Mouse (Mus musculus) CH12.LX (cell line): Measurements from ENCODE around the gene Tmem167. TPM values are rescaled to one million over a fixed set of nuclear protein-coding genes. Genes with fewer than 3 reads are reported as not detected.

ENCODE experiments used
- DNase-seq: peaks from one replicate; pipeline ENCODE4 v3.0.0-alpha.2; 2013; ENCODE audit errors: extremely low read depth
- H3K27ac ChIP-seq: 2 replicates; pipeline ENCODE4 v1.5.1; 2012; ENCODE audit warnings: low read depth, mild to moderate bottlenecking, control low read depth, moderate library complexity; ENCODE audit not compliant: insufficient read depth
- H3K27me3 ChIP-seq: replicated peaks from 2 replicates; pipeline ENCODE3; 2012; ENCODE audit warnings: inconsistent platforms
- H3K36me3 ChIP-seq, 2 experiments: replicated peaks in 1 of 2; 2 replicates each; pipeline versions ENCODE3 to v1.6.1; 2012; ENCODE audit warnings: inconsistent platforms in 1 of 2, low read length in 1 of 2, mild to moderate bottlenecking in 1 of 2, mixed read lengths in 1 of 2, moderate library complexity in 1 of 2; ENCODE audit not compliant: control insufficient read depth in 1 of 2, insufficient read depth in 1 of 2
- H3K4me1 ChIP-seq, 2 experiments: 2 replicates each; pipeline ENCODE4 v1.6.1; 2012; ENCODE audit warnings: inconsistent platforms in 1 of 2, moderate library complexity in 1 of 2; ENCODE audit not compliant: insufficient read depth in 2 of 2, control insufficient read depth in 1 of 2
- H3K4me2 ChIP-seq: 2 replicates; pipeline ENCODE4 v1.6.1; 2012; ENCODE audit warnings: low read depth, mild to moderate bottlenecking, control low read depth; ENCODE audit not compliant: poor library complexity, insufficient read depth, severe bottlenecking
- H3K4me3 ChIP-seq, 3 experiments: fragments of 150-350 bp in 1 of 3; sonication (generic) in 1 of 3; replicated peaks in 1 of 3; 2 replicates each; pipeline versions ENCODE3 to v1.5.1; 2011 to 2012; ENCODE audit warnings: low read depth in 2 of 3, low read length in 2 of 3, mild to moderate bottlenecking in 2 of 3, moderate library complexity in 2 of 3, control low read depth in 1 of 3, improper control_type of control experiment in 1 of 3, inconsistent platforms in 1 of 3, mixed read lengths in 1 of 3; ENCODE audit not compliant: poor library complexity in 1 of 3
- H3K79me2 ChIP-seq: replicated peaks from 2 replicates; pipeline ENCODE4 v1.6.1; 2012; ENCODE audit warnings: mild to moderate bottlenecking, moderate library complexity; ENCODE audit not compliant: control insufficient read depth, poor library complexity, insufficient read depth, severe bottlenecking; ENCODE audit errors: extremely low read depth
- H3K9ac ChIP-seq: 2 replicates; pipeline ENCODE4 v1.6.1; 2012; ENCODE audit warnings: low read depth, mild to moderate bottlenecking, control low read depth, moderate library complexity; ENCODE audit not compliant: insufficient read depth
- H3K9me3 ChIP-seq: replicated peaks from 2 replicates; pipeline ENCODE3; 2012; ENCODE audit warnings: low read length, inconsistent platforms, mixed read lengths
- CHD1 ChIP-seq: IDR thresholded peaks from 2 replicates; pipeline ENCODE4 v1.6.1; 2012; ENCODE audit warnings: low read depth, low read length, improper control_type of control experiment, inconsistent platforms
- CHD2 ChIP-seq: IDR thresholded peaks from 2 replicates; pipeline ENCODE4 v1.6.1; 2011; ENCODE audit warnings: low read length, improper control_type of control experiment
- CTCF ChIP-seq, 2 experiments: IDR thresholded peaks in 1 of 2; conservative IDR thresholded peaks in 1 of 2; 2 replicates each; pipeline ENCODE4 v1.5.1; 2011 to 2012; ENCODE audit warnings: low read depth in 2 of 2, low read length in 2 of 2, improper control_type of control experiment in 1 of 2, inconsistent platforms in 1 of 2, mild to moderate bottlenecking in 1 of 2, moderate library complexity in 1 of 2
- ETS1 ChIP-seq: conservative IDR thresholded peaks from 2 replicates; pipeline ENCODE4 v1.6.1; 2012; ENCODE audit warnings: low read depth, mild to moderate bottlenecking, inconsistent platforms, low read length, improper control_type of control experiment, moderate library complexity
- GABPA ChIP-seq: IDR thresholded peaks from 2 replicates; pipeline ENCODE4 v1.6.1; 2012; ENCODE audit warnings: low read depth, low read length, improper control_type of control experiment, inconsistent platforms; ENCODE audit not compliant: insufficient replicate concordance
- IRF4 ChIP-seq: IDR thresholded peaks from 2 replicates; pipeline ENCODE4 v1.6.1; 2014; ENCODE audit warnings: low read depth, mild to moderate bottlenecking, inconsistent platforms, low read length, improper control_type of control experiment
- JUN ChIP-seq: IDR thresholded peaks from 2 replicates; pipeline ENCODE4 v1.6.1; 2011; ENCODE audit warnings: low read depth, mild to moderate bottlenecking, low read length, improper control_type of control experiment, moderate library complexity; ENCODE audit not compliant: insufficient read depth
- JUND ChIP-seq: conservative IDR thresholded peaks from 2 replicates; pipeline ENCODE4 v1.6.1; 2011; ENCODE audit warnings: low read depth, low read length, improper control_type of control experiment
- KAT2A ChIP-seq: IDR thresholded peaks from 2 replicates; pipeline ENCODE4 v1.6.1; 2012; ENCODE audit warnings: low read length, improper control_type of control experiment, inconsistent platforms; ENCODE audit not compliant: insufficient replicate concordance
- MAFK ChIP-seq: IDR thresholded peaks from 2 replicates; pipeline ENCODE4 v1.6.1; 2011; ENCODE audit warnings: low read length, improper control_type of control experiment; ENCODE audit not compliant: insufficient replicate concordance
- MAX ChIP-seq: IDR thresholded peaks from 2 replicates; pipeline ENCODE4 v1.6.1; 2011; ENCODE audit warnings: low read length, improper control_type of control experiment
- NELFE ChIP-seq: IDR thresholded peaks from 2 replicates; pipeline ENCODE4 v1.6.1; 2011; ENCODE audit warnings: low read depth, low read length, improper control_type of control experiment
- NRF1 ChIP-seq: IDR thresholded peaks from 2 replicates; pipeline ENCODE4 v1.6.1; 2014; ENCODE audit warnings: low read depth, mild to moderate bottlenecking, inconsistent platforms, low read length, improper control_type of control experiment, moderate library complexity
- POLR2A ChIP-seq: IDR thresholded peaks from 2 replicates; pipeline ENCODE4 v1.6.1; 2011; ENCODE audit warnings: low read depth, mild to moderate bottlenecking, improper control_type of control experiment, low read length
- POLR2AphosphoS2 ChIP-seq: IDR thresholded peaks from 2 replicates; pipeline ENCODE4 v1.6.1; 2011; ENCODE audit warnings: low read depth, low read length, improper control_type of control experiment
- RAD21 ChIP-seq: IDR thresholded peaks from 2 replicates; pipeline ENCODE4 v1.6.1; 2011; ENCODE audit warnings: low read depth, mild to moderate bottlenecking, low read length, improper control_type of control experiment, moderate library complexity
- SIN3A ChIP-seq: IDR thresholded peaks from 2 replicates; pipeline ENCODE4 v1.6.1; 2012; ENCODE audit warnings: low read length, improper control_type of control experiment, inconsistent platforms
- SMC3 ChIP-seq: IDR thresholded peaks from 2 replicates; pipeline ENCODE4 v1.6.1; 2011; ENCODE audit warnings: low read depth, low read length, improper control_type of control experiment
- TCF12 ChIP-seq: IDR thresholded peaks from 2 replicates; pipeline ENCODE4 v1.6.1; 2014; ENCODE audit warnings: low read depth, mild to moderate bottlenecking, inconsistent platforms, low read length, improper control_type of control experiment
- UBTF ChIP-seq: IDR thresholded peaks from 2 replicates; pipeline ENCODE4 v1.6.1; 2012; ENCODE audit warnings: low read depth, mild to moderate bottlenecking, inconsistent platforms, low read length, improper control_type of control experiment, moderate library complexity
- USF1 ChIP-seq: IDR thresholded peaks from 2 replicates; pipeline ENCODE4 v1.6.1; 2014; ENCODE audit warnings: low read depth, mild to moderate bottlenecking, inconsistent platforms, low read length, improper control_type of control experiment
- USF2 ChIP-seq: conservative IDR thresholded peaks from 2 replicates; pipeline ENCODE4 v1.6.1; 2011; ENCODE audit warnings: low read depth, low read length, improper control_type of control experiment
- ZC3H11A ChIP-seq: IDR thresholded peaks from 2 replicates; pipeline ENCODE4 v1.6.1; 2012; ENCODE audit warnings: low read depth, mild to moderate bottlenecking, inconsistent platforms, low read length, improper control_type of control experiment
- ZKSCAN1 ChIP-seq: IDR thresholded peaks from 2 replicates; pipeline ENCODE4 v1.6.1; 2012; ENCODE audit warnings: low read depth, inconsistent platforms, low read length, improper control_type of control experiment, borderline replicate concordance
- ZNF384 ChIP-seq: IDR thresholded peaks from 2 replicates; pipeline ENCODE4 v1.6.1; 2012; ENCODE audit warnings: low read depth, low read length, improper control_type of control experiment, inconsistent platforms
- dilution Hi-C: fragments of 300-500 bp; cut with MboI; formaldehyde crosslinking; loops from 2 replicates; pipeline ENCODE4 v1.14.3; 2020; ENCODE audit warnings: low sequenced_read_pairs; ENCODE audit not compliant: extremely low pct_unique_long_range_greater_than_20kb, extremely low pct_ligation_motif_present
- in situ Hi-C: fragments of 300-500 bp; cut with MboI; formaldehyde crosslinking; loops from 3 replicates; pipeline ENCODE4 v1.14.3; 2019; ENCODE audit warnings: low sequenced_read_pairs, low pct_ligation_motif_present, low pct_unique_long_range_greater_than_20kb, mixed read lengths
- polyA plus RNA-seq: library from polyadenylated mRNA; unstranded; fragments of >175 nt; gene quantifications from 2 replicates; pipeline ENCODE4 v1.2.1, GENCODE M21; 2012; ENCODE audit warnings: low read depth; ENCODE audit not compliant: insufficient read length
- total RNA-seq, 2 experiments: library from RNA; depleted of rRNA; stranded (reverse); fragments of 300-350 nt in 1 of 2; fragments of >200 nt in 1 of 2; gene quantifications; 2 replicates each; pipeline ENCODE4 v1.2.3; 2012 to 2014

The Tmem167 gene
- total and polyA plus RNA-seq, 3 experiments = 14.1 to 38.6 (median 24.5) TPM

- dilution Hi-C loops (no loop called here), in situ Hi-C loops (no loop called here)
- Histone ChIP-seq H3K27me3 (no peaks in the 10 kb centered on the region), H3K9ac (no peak overlapping the region), H3K36me3 (no peaks in the 10 kb centered on the region), H3K9me3 (no peaks in the 10 kb centered on the region), H3K4me1 (no peaks in the 10 kb centered on the region), H3K79me2 (no peaks in the 10 kb centered on the region), H3K4me3 (no peak overlapping the region), H3K27ac (no peak overlapping the region), H3K4me2 (no peak overlapping the region)
- TF ChIP-seq CHD2 = no peak
- no peak for TF ChIP-seq ETS1
- no peak for TF ChIP-seq NRF1
- no peak for TF ChIP-seq TCF12
- TF ChIP-seq GABPA = no peak
- TF ChIP-seq JUN = no peak
- no peak for TF ChIP-seq RAD21
- TF ChIP-seq MAFK = no peak
- TF ChIP-seq JUND = no peak
- TF ChIP-seq USF2 = no peak
- TF ChIP-seq IRF4 = no peak
- TF ChIP-seq CHD1 = no peak
- TF ChIP-seq POLR2A = no peak
- no peak for TF ChIP-seq ZKSCAN1
- TF ChIP-seq SMC3 = no peak
- TF ChIP-seq USF1 = no peak
- TF ChIP-seq POLR2AphosphoS2 = no peak
- TF ChIP-seq SIN3A = no peak
- TF ChIP-seq CTCF (conservative IDR thresholded peaks at IDR 0.05 in 1 of 2, IDR thresholded peaks at IDR 0.05 in 1 of 2; ENCODE audit: low read depth in 2 of 2, low read length in 2 of 2) = no peak
- DNase-seq = no peak
Observed at GRCm38 (mm10) chr13:90188021-90188420, 99.1 kb downstream of the Tmem167 start.

DNA sequence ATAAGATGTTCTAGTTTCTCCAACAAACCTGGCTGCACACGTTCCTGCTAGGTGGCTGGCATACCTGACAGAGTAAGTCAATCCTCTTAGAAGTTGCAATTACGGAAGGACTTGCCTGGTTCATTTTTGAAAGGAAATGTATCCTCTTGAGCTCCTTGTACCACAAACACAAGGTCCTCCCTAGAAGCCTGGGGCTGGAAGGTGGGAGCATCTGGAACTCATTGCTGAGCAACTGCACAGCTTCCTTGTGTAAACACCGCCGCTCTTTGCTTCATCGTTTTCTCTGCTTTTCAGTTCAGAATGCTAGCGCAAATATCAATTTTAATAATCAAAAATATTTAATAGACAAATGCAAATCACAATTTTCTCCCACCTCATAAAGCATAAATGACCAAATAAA lies 102.9 kb downstream of the Tmem167 start:
- Histone ChIP-seq H3K27ac (no peak overlapping the region), H3K36me3 (no peaks in the 10 kb centered on the region), H3K4me3 (no peak overlapping the region), H3K4me2 (no peak overlapping the region), H3K9me3 (no peaks in the 10 kb centered on the region), H3K79me2 (no peaks in the 10 kb centered on the region), H3K27me3 (no peaks in the 10 kb centered on the region), H3K9ac (no peak overlapping the region), H3K4me1 (no peaks in the 10 kb centered on the region)
- in situ Hi-C loops = no loop called here
- DNase-seq = no peak
- TF ChIP-seq SMC3 (no peak), IRF4 (no peak), KAT2A (no peak), ZC3H11A (no peak), JUND (no peak), JUN (no peak), TCF12 (no peak), MAFK (no peak), MAX (no peak), USF1 (no peak), ETS1 (no peak), ZNF384 (no peak), UBTF (no peak), NELFE (no peak), CTCF (conservative IDR thresholded peaks at IDR 0.05 in 1 of 2, IDR thresholded peaks at IDR 0.05 in 1 of 2; ENCODE audit: low read depth in 2 of 2, low read length in 2 of 2) (no peak), POLR2AphosphoS2 (no peak)
- dilution Hi-C loops = no loop called here
